Mouse (Mus musculus) cerebellum, adult 2 months (tissue): ENCODE data around the gene Klrg2.
A peak's percentile ranks its signal among the peaks of the same experiment; 100 is the strongest.

ENCODE experiments used
- CTCF ChIP-seq: fragments of 200-500 bp; IDR thresholded peaks from 2 replicates; pipeline ENCODE4 v1.5.1; 2011; ENCODE audit warnings: low read depth, mild to moderate bottlenecking, control low read depth, low read length, moderate library complexity, borderline replicate concordance; ENCODE audit not compliant: insufficient read depth
- POLR2A ChIP-seq: fragments of 200-500 bp; IDR thresholded peaks from 2 replicates; pipeline ENCODE4 v1.6.1; 2011; ENCODE audit warnings: low read length, control low read depth, borderline replicate concordance; ENCODE audit not compliant: insufficient read depth

GRCm38 (mm10) chr6:38649545-38649944 lies 12.5 kb upstream of the Klrg2 start:
- TF ChIP-seq CTCF: peak; percentile 25; the same call in 1 of the 2 replicates
- no peak for TF ChIP-seq POLR2A
